Mouse (Mus musculus) MEL (cell line): ENCODE measurements at regions not wholly inside any gene's neighbourhood (a gene's known extent, or its start where the extent isn't known, plus 50 kb on each side); places are given as distances from the start of the nearest gene placed in this dataset.

Experiments
- TBP ChIP-seq: IDR thresholded peaks from 2 replicates; pipeline ENCODE4 v1.8.0; 2011; ENCODE audit warnings: low read depth, low read length, improper control_type of control experiment

DNA sequence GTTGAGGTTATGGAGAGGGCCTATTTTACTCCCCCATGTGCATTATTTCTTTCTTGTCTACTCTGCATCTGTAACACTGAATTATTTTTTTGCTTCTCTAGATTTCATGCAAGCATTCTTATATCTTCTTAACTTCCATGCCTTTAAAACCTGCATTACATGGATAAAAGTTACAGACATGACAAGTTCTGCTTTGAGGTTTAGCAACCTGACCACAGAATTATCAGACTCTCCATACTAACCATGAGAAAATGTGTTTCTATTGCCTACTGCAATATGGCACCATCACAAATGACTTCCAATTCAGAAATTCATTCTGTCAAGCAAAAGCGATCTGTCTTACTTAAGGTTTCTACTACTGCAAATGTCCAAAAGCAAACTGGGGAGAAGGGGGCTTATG is 1353.3 kb upstream of the Cdh6 start (continued):
- TF ChIP-seq TBP: no peak
